ENCODE assay signal across 8 mouse cellular contexts in genomic region chr15:82345820-82346470, GRCm38 (mm10). TPM values are rescaled to one million over a fixed set of nuclear protein-coding genes. Genes with fewer than 3 reads are reported as not detected.
DNase-seq lines count a peak whose midpoint lies in the region; ATAC-seq lines count a peak whose summit lies in the region.

No protein-coding gene starts in this region.

- H3K9me3 ChIP-seq in hindbrain, embryonic 15.5 days: no peaks in the 10 kb centered on the region

- ATAC-seq in hindbrain, embryonic 15.5 days (ENCODE audit: low FRiP score, low read depth): peak; percentile 98

- peaks cover 2% of the 10 kb centered on the region; the same call in 1 of the 2 replicates for H3K27me3 ChIP-seq in hindbrain, embryonic 15.5 days

- peak overlapping the region; percentile 65 for H3K4me2 ChIP-seq in hindbrain, embryonic 15.5 days

- H3K9ac ChIP-seq in hindbrain, embryonic 15.5 days: peak overlapping the region; percentile 83

- peak; percentile 97 for DNase-seq in T-cell, adult 2 months (ENCODE audit: low spot score)
- DNase-seq in cerebellum, postnatal 36 days: peak; percentile 97 to 99
- DNase-seq in frontal cortex, postnatal 36 days (ENCODE audit: low spot score in 2 of 2): peak; percentile 97 to 99
- peak; percentile 97 for DNase-seq in left cerebral cortex, adult 11 months (ENCODE audit: low spot score)
- peak; percentile 98 to 99 for DNase-seq in lung, postnatal 4 days
- DNase-seq in retina, postnatal 7 days (ENCODE audit: low read depth, low spot score): peak; percentile 99
- peak; percentile 94 for DNase-seq in urinary bladder, adult 2 months (ENCODE audit: low spot score)

- WGBS in hindbrain, embryonic 15.5 days: under 1% methylated on average over 51 of the region's 51 CpGs

- peaks cover 19% of the 10 kb centered on the region for H3K4me1 ChIP-seq in hindbrain, embryonic 15.5 days (replicated peaks)

- peak overlapping the region; percentile 85 for H3K4me3 ChIP-seq in hindbrain, embryonic 15.5 days

- H3K27ac ChIP-seq in hindbrain, embryonic 15.5 days (replicated peaks): peak overlapping the region; percentile 95

- peaks cover 28% of the 10 kb centered on the region for H3K36me3 ChIP-seq in hindbrain, embryonic 15.5 days

RNA-seq across cellular contexts. Expression of gene Smdt1, which starts 7.2 kb away (rescaled TPM):
- polyA plus RNA-seq in hindbrain, embryonic 15.5 days (2015; fragmentation: Nextera tagmentation; extraction: Ambion mirVana): 367 and 377 TPM in 2 replicates
- 180 and 204 TPM in 2 replicates for polyA plus RNA-seq in urinary bladder, adult 2 months (2012; rRNA removed)

RNA-seq across cellular contexts. Expression of gene Pheta2, which starts 7.2 kb away (rescaled TPM):
- 1.9 and 2.0 TPM in 2 replicates for polyA plus RNA-seq in hindbrain, embryonic 15.5 days (2015; fragmentation: Nextera tagmentation; extraction: Ambion mirVana)
- 3.9 and 4.8 TPM in 2 replicates for polyA plus RNA-seq in urinary bladder, adult 2 months (2012; rRNA removed)

RNA-seq across cellular contexts. Expression of gene Naga, which starts 7.2 kb away (rescaled TPM):
- polyA plus RNA-seq in hindbrain, embryonic 15.5 days (2015; fragmentation: Nextera tagmentation; extraction: Ambion mirVana): 27.9 and 29.5 TPM in 2 replicates
- 84.6 and 87.2 TPM in 2 replicates for polyA plus RNA-seq in urinary bladder, adult 2 months (2012; rRNA removed)

RNA-seq across cellular contexts. Expression of gene Ndufa6, which starts 8.2 kb away (rescaled TPM):
- polyA plus RNA-seq in hindbrain, embryonic 15.5 days (2015; fragmentation: Nextera tagmentation; extraction: Ambion mirVana): 352 and 391 TPM in 2 replicates
- polyA plus RNA-seq in urinary bladder, adult 2 months (2012; rRNA removed): 429 and 475 TPM in 2 replicates

RNA-seq across cellular contexts. Expression of gene Cyp2d22, which starts 34.1 kb away (rescaled TPM):
- polyA plus RNA-seq in hindbrain, embryonic 15.5 days (2015; fragmentation: Nextera tagmentation; extraction: Ambion mirVana): 2.5 and 2.6 TPM in 2 replicates
- polyA plus RNA-seq in urinary bladder, adult 2 months (2012; rRNA removed): 52.5 and 56.2 TPM in 2 replicates

Comparison
In these comparisons a context has a peak if more than half of its experiments do, and no peak if none do; other contexts are left out.
1. Peak in every context shown above with its lines: DNase-seq, ATAC-seq, H3K4me3 ChIP-seq and H3K27ac ChIP-seq.